In genomic region chr5:142444791-142445531, GRCm38 (mm10) we compare ENCODE assay signal across 9 mouse cellular contexts. TPM values are rescaled to one million over a fixed set of nuclear protein-coding genes. Genes with fewer than 3 reads are reported as not detected.
DNase-seq lines count a peak whose midpoint lies in the region; ATAC-seq lines count a peak whose summit lies in the region.
"Had no signal": no experiment of that assay in that cellular context is flagged by ENCODE, and none has a peak within 500 bp of the region (broad histone marks: within the 10 kb centered on the region; RNA-seq: fewer than 3 reads in every experiment).

No protein-coding gene starts in this region.

- peaks cover 59% of the 10 kb centered on the region for H3K4me1 ChIP-seq in midbrain, embryonic 12.5 days
- H3K4me1 ChIP-seq in midbrain, embryonic 15.5 days: peaks cover 37% of the 10 kb centered on the region
- H3K4me1 ChIP-seq in embryonic facial prominence, embryonic 13.5 days: peaks cover 70% of the 10 kb centered on the region

- peak overlapping the region; percentile 11; the same call in 1 of the 2 replicates for H3K9ac ChIP-seq in midbrain, embryonic 12.5 days (replicated peaks)
- no peak overlapping the region for H3K9ac ChIP-seq in midbrain, embryonic 15.5 days
- H3K9ac ChIP-seq in embryonic facial prominence, embryonic 13.5 days: no peak overlapping the region

- H3K9me3 ChIP-seq in midbrain, embryonic 12.5 days: no peaks in the 10 kb centered on the region
- H3K9me3 ChIP-seq in midbrain, embryonic 15.5 days: no peaks in the 10 kb centered on the region
- no peaks in the 10 kb centered on the region for H3K9me3 ChIP-seq in embryonic facial prominence, embryonic 13.5 days

- H3K27ac ChIP-seq in midbrain, embryonic 12.5 days (replicated peaks): 0 out of 2 replicates have a peak overlapping the region, but pooled peaks have one; percentile 30
- H3K27ac ChIP-seq in midbrain, embryonic 15.5 days: no peak overlapping the region
- peak overlapping the region; percentile 24 for H3K27ac ChIP-seq in embryonic facial prominence, embryonic 13.5 days
- H3K27ac ChIP-seq: macrophage had no signal

- no peak for ATAC-seq in midbrain, embryonic 12.5 days (ENCODE audit: low FRiP score, low read depth)
- no peak for ATAC-seq in midbrain, embryonic 15.5 days (replicated peaks)
- ATAC-seq in embryonic facial prominence, embryonic 13.5 days (ENCODE audit: insufficient number of reproducible peaks, insufficient read depth, low FRiP score, low TSS enrichment, low read depth): no peak

- no peak overlapping the region for H3K4me3 ChIP-seq in midbrain, embryonic 12.5 days
- no peak overlapping the region for H3K4me3 ChIP-seq in midbrain, embryonic 15.5 days
- no peak overlapping the region for H3K4me3 ChIP-seq in embryonic facial prominence, embryonic 13.5 days

- DNase-seq in induced T-regulatory cell, adult 2 months (ENCODE audit: low read depth): peak; percentile 65
- peak; percentile 39 to 49 for DNase-seq in spleen, postnatal 36 days (ENCODE audit: low spot score in 2 of 2)
- DNase-seq in thymus, adult 18-20 months: no peak
- no peak for DNase-seq in left cerebral cortex, adult 8-10 months (ENCODE audit: low spot score in 2 of 2)
- DNase-seq in frontal cortex, postnatal 25 days (ENCODE audit: low spot score in 2 of 2): no peak

- WGBS in midbrain, embryonic 12.5 days: 67% methylated on average over 11 of the region's 11 CpGs
- WGBS in midbrain, embryonic 15.5 days: 70% methylated on average over 11 of the region's 11 CpGs
- 63% methylated on average over 11 of the region's 11 CpGs for whole genome bisulfite sequencing in embryonic facial prominence, embryonic 13.5 days

- no peaks in the 10 kb centered on the region for H3K27me3 ChIP-seq in midbrain, embryonic 12.5 days
- no peaks in the 10 kb centered on the region for H3K27me3 ChIP-seq in midbrain, embryonic 15.5 days (replicated peaks)
- no peaks in the 10 kb centered on the region for H3K27me3 ChIP-seq in embryonic facial prominence, embryonic 13.5 days

- H3K4me2 ChIP-seq in midbrain, embryonic 12.5 days (replicated peaks): no peak overlapping the region
- H3K4me2 ChIP-seq in midbrain, embryonic 15.5 days: no peak overlapping the region
- no peak overlapping the region for H3K4me2 ChIP-seq in embryonic facial prominence, embryonic 13.5 days

- peaks cover 8% of the 10 kb centered on the region for H3K36me3 ChIP-seq in midbrain, embryonic 12.5 days
- H3K36me3 ChIP-seq in midbrain, embryonic 15.5 days (replicated peaks): no peaks in the 10 kb centered on the region
- peaks cover 14% of the 10 kb centered on the region for H3K36me3 ChIP-seq in embryonic facial prominence, embryonic 13.5 days

RNA-seq across cellular contexts. Expression of gene Ap5z1, which starts 18.8 kb away (rescaled TPM):
- 14.4 and 14.5 TPM in 2 replicates for polyA plus RNA-seq in midbrain, embryonic 12.5 days (2016; fragmentation: Nextera tagmentation; extraction: Ambion mirVana)
- 13.7 and 14.2 TPM in 2 replicates for polyA plus RNA-seq in midbrain, embryonic 15.5 days (2015; fragmentation: Nextera tagmentation; extraction: Ambion mirVana)
- polyA plus RNA-seq in embryonic facial prominence, embryonic 13.5 days (2015; fragmentation: Nextera tagmentation; extraction: Ambion mirVana): 8.9 and 9.7 TPM in 2 replicates
- 10 to 100 TPM; 20.1 to 25.6 (median 25.1) TPM for total RNA-seq in left cerebral cortex, adult 8-10 months (2022)

RNA-seq across cellular contexts. Expression of gene Foxk1, which starts 43.7 kb away (rescaled TPM):
- polyA plus RNA-seq in midbrain, embryonic 12.5 days (2016; fragmentation: Nextera tagmentation; extraction: Ambion mirVana): 7.6 and 9.6 TPM in 2 replicates
- polyA plus RNA-seq in midbrain, embryonic 15.5 days (2015; fragmentation: Nextera tagmentation; extraction: Ambion mirVana): 6.9 and 8.1 TPM in 2 replicates
- polyA plus RNA-seq in embryonic facial prominence, embryonic 13.5 days (2015; fragmentation: Nextera tagmentation; extraction: Ambion mirVana): 5.0 and 6.3 TPM in 2 replicates
- total RNA-seq in left cerebral cortex, adult 8-10 months (2022): 10 to 100 TPM; 39.6 to 43.1 (median 42.7) TPM

Comparison
In these comparisons a context has a peak if more than half of its experiments do, and no peak if none do; other contexts are left out.
1. DNase-seq: peak in induced T-regulatory cell, adult 2 months (single experiment) and spleen, postnatal 36 days (2 of 2); none in thymus, adult 18-20 months (0 of 2), left cerebral cortex, adult 8-10 months (0 of 2) and frontal cortex, postnatal 25 days (0 of 2).